Mouse (Mus musculus): ENCODE measurements around the gene Khk.

DNA sequence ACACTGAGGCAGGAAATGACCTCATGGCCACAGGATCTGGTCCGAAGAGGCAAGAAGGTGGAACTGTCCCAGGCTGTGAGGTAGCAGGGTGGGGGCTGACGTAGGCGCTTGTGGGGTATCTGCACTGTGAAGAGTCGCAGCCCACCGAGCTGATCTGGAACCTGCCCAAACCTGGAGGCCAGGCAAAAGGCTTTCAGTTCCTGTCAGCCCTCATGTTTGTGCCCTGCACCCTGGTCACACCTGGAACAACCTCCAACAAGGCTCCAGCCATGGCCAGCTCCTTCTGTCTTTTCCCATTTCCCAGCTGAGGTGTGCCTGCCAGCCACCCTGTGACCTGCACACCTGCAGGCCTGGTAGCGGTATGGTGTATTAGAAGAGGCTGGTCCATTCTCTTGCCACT is 36.7 kb downstream of the Khk start:
- TF ChIP-seq CTCF (IDR thresholded peaks at IDR 0.05; ENCODE audit: low read depth, low read length) (no peak), POLR2A (IDR thresholded peaks at IDR 0.05; ENCODE audit: borderline replicate concordance, low read depth, low read length) (no peak)
